Mouse (Mus musculus) neural tube, embryonic 11.5 days (tissue): Measurements from ENCODE around the gene Zfp853. TPM values are rescaled to one million over a fixed set of nuclear protein-coding genes. Genes with fewer than 3 reads are reported as not detected.

Experiments used
- ATAC-seq: fragments of 200-750 bp; cut with Nextera tagmentation; 2 replicates; pipeline ENCODE4 v1.8.0; 2017; ENCODE audit warnings: moderate number of reproducible peaks, mild to moderate bottlenecking, moderate TSS enrichment, moderate library complexity; ENCODE audit not compliant: insufficient read depth, low FRiP score, low TSS enrichment
- DNase-seq: peaks from one replicate; pipeline ENCODE4 v3.0.0-alpha.2; 2015; ENCODE audit warnings: low spot score
- H3K27ac ChIP-seq: fragments of 300-500 bp; sonication (generic); 2 replicates; pipeline ENCODE4 v1.5.1; 2014; ENCODE audit warnings: low read depth, mild to moderate bottlenecking, low read length
- H3K27me3 ChIP-seq: fragments of 300-500 bp; sonication (generic); 2 replicates; pipeline ENCODE4 v1.6.1; 2014; ENCODE audit warnings: mild to moderate bottlenecking, low read length, mixed read lengths; ENCODE audit not compliant: control insufficient read depth, insufficient read depth
- H3K36me3 ChIP-seq: fragments of 300-500 bp; sonication (generic); 2 replicates; pipeline ENCODE4 v1.6.1; 2014; ENCODE audit warnings: mild to moderate bottlenecking, low read length, moderate library complexity, mixed read lengths; ENCODE audit not compliant: control insufficient read depth, insufficient read depth
- H3K4me1 ChIP-seq: fragments of 300-500 bp; sonication (generic); 2 replicates; pipeline ENCODE4 v1.6.1; 2014; ENCODE audit warnings: low read length, mixed read lengths; ENCODE audit not compliant: control insufficient read depth, insufficient read depth
- H3K4me2 ChIP-seq: fragments of 300-500 bp; sonication (generic); 2 replicates; pipeline ENCODE4 v1.6.1; 2014; ENCODE audit warnings: low read depth, mild to moderate bottlenecking, moderate library complexity
- H3K4me3 ChIP-seq: fragments of 300-500 bp; sonication (generic); 2 replicates; pipeline ENCODE4 v1.5.1; 2014; ENCODE audit warnings: low read depth, low read length
- H3K9ac ChIP-seq: fragments of 300-500 bp; sonication (generic); 2 replicates; pipeline ENCODE4 v1.6.1; 2014; ENCODE audit warnings: mild to moderate bottlenecking, low read length
- H3K9me3 ChIP-seq: fragments of 300-500 bp; sonication (generic); 2 replicates; pipeline ENCODE4 v1.6.1; 2016; ENCODE audit warnings: low read length; ENCODE audit not compliant: control insufficient read depth
- WGBS: fragments of 180-500 bp; shearing (Covaris S2); extraction: QIAGEN DNeasy Blood & Tissue Kit; methylation state at CpG from one replicate; pipeline ENCODE4 v1.1.7; 2014; 5-methylcytosine and 5-hydroxymethylcytosine counted together
- polyA plus RNA-seq: library from polyadenylated mRNA; unstranded; fragments of >200 nt; fragmentation: Nextera tagmentation; extraction: Ambion mirVana; gene quantifications from 2 replicates; pipeline ENCODE4 v1.2.1, GENCODE M21; 2014

The Zfp853 gene
- polyA plus RNA-seq, 1 experiment from 2014 or later: not detected

DNA sequence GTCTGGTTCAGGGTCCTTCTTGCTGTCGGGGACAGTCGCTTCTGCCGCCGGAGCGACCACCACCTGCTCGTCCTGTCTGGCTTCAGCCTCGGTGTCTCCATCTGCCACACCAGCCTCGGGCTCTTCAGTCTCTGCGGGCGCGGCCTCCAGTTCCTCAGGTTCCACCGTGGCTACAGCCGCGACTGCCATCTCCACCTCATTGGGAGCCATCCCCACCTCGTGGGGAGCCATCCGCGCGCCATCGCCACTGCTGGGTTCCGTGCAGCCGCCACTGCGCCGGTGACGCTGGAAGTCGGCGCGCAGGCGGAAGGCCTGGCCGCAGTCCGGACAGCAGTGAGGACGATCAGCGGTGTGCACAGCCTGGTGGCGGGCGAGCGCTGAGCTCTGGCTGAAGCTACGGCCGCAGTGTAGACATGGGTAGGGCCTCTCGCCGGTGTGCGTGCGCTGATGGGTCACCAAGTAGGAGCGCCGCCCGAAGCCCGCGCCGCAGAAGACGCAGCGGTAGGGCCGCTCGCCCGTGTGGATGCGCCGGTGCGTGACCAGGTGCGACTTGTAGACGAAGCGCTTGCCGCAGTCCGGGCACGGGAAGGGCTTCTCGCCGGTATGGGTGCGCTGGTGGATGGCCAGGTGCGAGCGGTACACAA, 38.8 kb downstream of the Zfp853 start:
- H3K4me3 ChIP-seq: peak overlapping the region; percentile 36; the same call in 1 of the 2 replicates
- no peak overlapping the region for H3K4me2 ChIP-seq
- peaks cover 11% of the 10 kb centered on the region; the same call in 1 of the 2 replicates for H3K4me1 ChIP-seq
- WGBS: 3% methylated on average over 66 of the region's 66 CpGs
- DNase-seq (peak; percentile 51), ATAC-seq (no peak)
- peaks cover 4% of the 10 kb centered on the region for H3K36me3 ChIP-seq
- H3K27me3 ChIP-seq: peaks cover 62% of the 10 kb centered on the region
- H3K27ac ChIP-seq: no peak overlapping the region
- no peak overlapping the region for H3K9ac ChIP-seq
- H3K9me3 ChIP-seq: no peaks in the 10 kb centered on the region

- Histone ChIP-seq H3K4me3 (peak overlapping the region; percentile 36), H3K27me3 (peaks cover 62% of the 10 kb centered on the region), H3K27ac (no peak overlapping the region), H3K36me3 (peaks cover 4% of the 10 kb centered on the region), H3K9me3 (no peaks in the 10 kb centered on the region), H3K4me2 (peak overlapping the region; percentile 50), H3K4me1 (peaks cover 11% of the 10 kb centered on the region; the same call in 1 of the 2 replicates), H3K9ac (peak overlapping the region; percentile 26)
- 2% methylated on average over 64 of the region's 81 CpGs for WGBS
- ATAC-seq: no peak
- DNase-seq: peak; percentile 65
Measured at GRCm38 (mm10) chr5:143253881-143254486, 39.4 kb downstream of the Zfp853 start.

- DNase-seq: no peak
- peaks cover 11% of the 10 kb centered on the region; the same call in 1 of the 2 replicates for H3K4me1 ChIP-seq
- H3K9ac ChIP-seq: no peak overlapping the region; the same call in 1 of the 2 replicates
- no peak overlapping the region for H3K27ac ChIP-seq
- peak; percentile 13; the same call in 1 of the 2 replicates for ATAC-seq
- no peaks in the 10 kb centered on the region for H3K9me3 ChIP-seq
- peaks cover 4% of the 10 kb centered on the region for H3K36me3 ChIP-seq
- H3K4me2 ChIP-seq: peak overlapping the region; percentile 50
- H3K4me3 ChIP-seq: peak overlapping the region; percentile 36
- peaks cover 62% of the 10 kb centered on the region for H3K27me3 ChIP-seq
- WGBS: 3% methylated on average over 90 of the region's 103 CpGs
Measured at GRCm38 (mm10) chr5:143253186-143253880, 40.1 kb downstream of the Zfp853 start.

GRCm38 (mm10) chr5:143252791-143253185, 40.6 kb downstream of the Zfp853 start:
- 15% methylated on average over 18 of the region's 18 CpGs for WGBS
- Histone ChIP-seq H3K4me2 (0 out of 2 replicates have a peak overlapping the region, but pooled peaks have one; percentile 50), H3K27me3 (peaks cover 62% of the 10 kb centered on the region), H3K36me3 (peaks cover 4% of the 10 kb centered on the region), H3K4me1 (peaks cover 11% of the 10 kb centered on the region; the same call in 1 of the 2 replicates), H3K9me3 (no peaks in the 10 kb centered on the region), H3K9ac (no peak overlapping the region), H3K27ac (no peak overlapping the region), H3K4me3 (peak overlapping the region; percentile 36)
- no peak for DNase-seq
- no peak for ATAC-seq

DNA sequence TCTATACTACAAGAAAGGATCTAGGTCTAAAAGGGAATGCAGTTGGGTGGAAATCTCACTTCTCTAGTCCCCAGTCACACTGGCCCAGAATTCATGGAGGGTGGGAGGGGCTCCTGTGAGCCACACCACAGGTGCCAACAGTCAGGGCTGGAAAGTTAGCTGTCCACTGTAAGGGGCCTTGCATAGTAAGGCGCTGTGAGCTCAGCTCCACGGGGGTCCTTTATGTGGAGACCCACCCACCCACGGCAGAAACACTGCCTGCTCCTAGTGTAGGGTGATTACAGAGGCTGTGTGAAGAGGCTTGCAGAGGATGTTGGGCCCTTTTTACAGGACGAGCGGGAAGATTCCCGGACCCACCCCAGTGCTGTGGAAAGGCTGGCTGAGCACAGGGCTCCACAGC, 41.4 kb downstream of the Zfp853 start:
- no peak overlapping the region for H3K4me3 ChIP-seq
- H3K9ac ChIP-seq: no peak overlapping the region
- H3K4me1 ChIP-seq: peaks cover 11% of the 10 kb centered on the region; the same call in 1 of the 2 replicates
- H3K9me3 ChIP-seq: no peaks in the 10 kb centered on the region
- 42% methylated on average over 6 of the region's 6 CpGs for WGBS
- no peak overlapping the region for H3K27ac ChIP-seq
- H3K4me2 ChIP-seq: no peak overlapping the region
- DNase-seq (no peak), ATAC-seq (no peak)
- H3K27me3 ChIP-seq: peaks cover 57% of the 10 kb centered on the region
- H3K36me3 ChIP-seq: peaks cover 7% of the 10 kb centered on the region

GRCm38 (mm10) chr5:143244926-143245325, 48.5 kb downstream of the Zfp853 start:
- WGBS: 97% methylated on average over 26 of the region's 26 CpGs
- H3K9me3 ChIP-seq: no peaks in the 10 kb centered on the region
- no peaks in the 10 kb centered on the region for H3K27me3 ChIP-seq
- no peak overlapping the region for H3K9ac ChIP-seq
- no peak overlapping the region for H3K4me2 ChIP-seq
- no peaks in the 10 kb centered on the region for H3K4me1 ChIP-seq
- no peak overlapping the region for H3K4me3 ChIP-seq
- H3K36me3 ChIP-seq: peaks cover 48% of the 10 kb centered on the region
- ATAC-seq (no peak), DNase-seq (no peak)
- no peak overlapping the region for H3K27ac ChIP-seq

Other genes with a start within 250 kb of the Zfp853 start
- gene Rnf216, start 180.6 kb downstream of the Zfp853 start, polyA plus RNA-seq: 30.6 and 31.5 TPM in 2 replicates
- not detected in 2 replicates for gene Olfr718-ps1, start 146.0 kb downstream of the Zfp853 start, polyA plus RNA-seq
- gene Rbak, start 112.8 kb downstream of the Zfp853 start, polyA plus RNA-seq: 11.6 and 12.2 TPM in 2 replicates
- not detected in 2 replicates for gene Spdye4b, start 112.6 kb downstream of the Zfp853 start, polyA plus RNA-seq
- not detected in 2 replicates for gene Spdye4a, start 66.7 kb downstream of the Zfp853 start, polyA plus RNA-seq
- gene Zfp12, start 58.5 kb downstream of the Zfp853 start, polyA plus RNA-seq: 25.5 and 27.6 TPM in 2 replicates
- gene Zfp316, start 23.6 kb downstream of the Zfp853 start, polyA plus RNA-seq: 4.1 and 4.8 TPM in 2 replicates
- gene E130309D02Rik, start 21.7 kb upstream of the Zfp853 start, polyA plus RNA-seq: 56.5 and 57.3 TPM in 2 replicates
- gene Zdhhc4, start 35.6 kb upstream of the Zfp853 start, polyA plus RNA-seq: 69.3 and 73.3 TPM in 2 replicates
- gene Grid2ip, start 63.7 kb upstream of the Zfp853 start, polyA plus RNA-seq: 0.14 TPM in 1 of 2 replicates, not detected in the other
- 186 and 199 TPM in 2 replicates for gene Kdelr2, start 110.2 kb upstream of the Zfp853 start, polyA plus RNA-seq
- 11.2 and 12.8 TPM in 2 replicates for gene Daglb, start 171.0 kb upstream of the Zfp853 start, polyA plus RNA-seq
- 519 and 552 TPM in 2 replicates for gene Rac1, start 234.4 kb upstream of the Zfp853 start, polyA plus RNA-seq